Mouse (Mus musculus) lung, postnatal 0 days (tissue): ENCODE measurements around the gene Gm21293.
"Not testable (repeated sequence)": the region's sequence is repeated elsewhere in the genome, so short reads cannot be mapped to it uniquely, and the experiment has no call there.

Experiments
- CTCF ChIP-seq: IDR thresholded peaks from 2 replicates; pipeline ENCODE4 v1.5.1; 2016; ENCODE audit warnings: antibody characterized with exemption, mild to moderate bottlenecking
- EP300 ChIP-seq: IDR thresholded peaks from 2 replicates; pipeline ENCODE4 v1.6.1; 2016; ENCODE audit warnings: antibody characterized with exemption, mild to moderate bottlenecking, control low read depth

DNA sequence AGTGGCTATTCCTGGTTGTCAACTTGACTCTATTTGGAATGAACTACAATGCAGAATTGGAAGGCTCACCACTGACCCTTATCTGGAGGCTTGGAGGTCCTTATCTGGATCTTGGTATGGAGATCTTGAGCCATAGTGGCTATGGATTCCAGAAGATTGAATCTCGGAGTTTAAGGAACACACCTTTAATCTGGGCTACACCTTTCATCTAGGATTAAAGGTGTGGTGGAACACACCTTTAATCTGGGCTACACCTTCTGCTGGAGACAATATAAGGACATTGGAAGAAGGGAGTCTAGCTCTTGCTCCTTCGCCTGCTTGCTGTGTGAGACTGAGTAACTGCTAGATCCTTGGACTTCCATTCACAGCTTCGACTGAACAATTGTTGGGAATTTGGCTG is 42.4 kb downstream of the Gm21293 start, which contains the start of gene Gm20765:
- TF ChIP-seq CTCF, EP300: not testable (repeated sequence)
